Mouse (Mus musculus): ENCODE data around the gene Kncn.
A peak's percentile ranks its signal among the peaks of the same experiment; 100 is the strongest.

Kncn gene

DNA sequence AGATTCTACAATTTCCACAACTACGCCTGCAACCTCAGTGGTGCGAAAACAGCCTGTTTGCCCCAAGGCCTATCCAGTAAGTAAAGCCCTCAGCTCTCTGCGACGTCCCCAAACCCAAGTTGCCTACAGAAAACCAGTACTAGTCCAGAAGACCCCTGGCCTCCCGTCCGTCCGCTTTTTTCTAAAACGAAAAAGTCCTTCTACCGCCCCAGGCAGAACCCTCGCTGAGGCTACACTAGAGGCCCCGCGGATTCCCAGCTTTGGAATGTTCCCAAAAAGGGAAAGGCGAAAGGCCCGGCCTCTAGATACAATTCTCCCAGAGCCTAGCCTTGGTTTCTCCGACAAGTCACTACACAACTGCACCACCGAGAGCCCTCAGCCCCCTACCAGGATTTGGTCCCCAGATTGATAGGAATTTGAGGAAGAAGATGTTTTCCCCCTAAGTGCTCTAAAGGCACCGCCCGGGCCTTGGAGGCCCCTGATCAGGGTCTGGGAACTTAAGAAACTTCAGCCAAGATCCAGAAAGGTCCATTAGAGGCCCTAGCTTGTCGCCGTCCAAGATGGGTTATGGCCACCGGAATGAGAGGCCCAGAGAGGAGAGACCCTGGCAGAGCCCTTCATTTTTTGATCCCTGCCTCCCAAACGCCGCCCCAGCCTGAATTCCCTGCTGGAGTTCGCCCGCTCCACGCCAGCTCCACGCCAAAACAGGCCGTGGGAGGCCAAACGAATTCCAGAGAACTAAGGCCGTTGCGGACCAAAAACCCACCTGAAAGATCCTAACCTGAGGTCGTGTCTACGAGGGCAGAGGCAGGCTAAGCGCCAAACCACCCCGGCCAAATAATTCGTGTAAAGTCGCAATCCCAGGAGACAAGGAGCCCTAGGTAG is 54.3 kb downstream of the Kncn start:
- DNase-seq, result peak; percentile 18

Measured in kidney, postnatal 10 days (tissue).